Mouse (Mus musculus): ENCODE measurements at regions not wholly inside any gene's neighbourhood (a gene's known extent, or its start where the extent isn't known, plus 50 kb on each side); places are given as distances from the start of the nearest gene placed in this dataset.

- peaks cover 39% of the 10 kb centered on the region for H3K4me1 ChIP-seq
- no peak for ATAC-seq (ENCODE audit: low FRiP score, low read depth)
- WGBS = 72% methylated on average over 4 of the region's 4 CpGs
Measured at GRCm38 (mm10) chr8:26266384-26266783, 147.1 kb downstream of the Gm45692 start.

GRCm38 (mm10) chr8:26267569-26267968 lies 148.2 kb downstream of the Gm45692 start:
- Histone ChIP-seq H3K27ac (replicated peaks) (no peak overlapping the region), H3K9ac (replicated peaks) (no peak overlapping the region), H3K4me1 (peaks cover 41% of the 10 kb centered on the region), H3K4me3 (no peak overlapping the region), H3K9me3 (no peaks in the 10 kb centered on the region), H3K27me3 (no peaks in the 10 kb centered on the region), H3K36me3 (no peaks in the 10 kb centered on the region), H3K4me2 (replicated peaks) (no peak overlapping the region)
- 85% methylated on average over 4 of the region's 4 CpGs for WGBS
- ATAC-seq (ENCODE audit: low FRiP score, low read depth) = no peak

More at GRCm38 (mm10) chr8:26266384-26266783, 147.1 kb downstream of the Gm45692 start:
- Histone ChIP-seq H3K4me3 (no peak overlapping the region), H3K9ac (replicated peaks) (no peak overlapping the region), H3K4me2 (replicated peaks) (no peak overlapping the region), H3K9me3 (no peaks in the 10 kb centered on the region), H3K36me3 (no peaks in the 10 kb centered on the region), H3K27me3 (no peaks in the 10 kb centered on the region), H3K27ac (replicated peaks) (no peak overlapping the region)

- peaks cover 54% of the 10 kb centered on the region for H3K4me1 ChIP-seq
Measured at GRCm38 (mm10) chr8:26268751-26269415, 149.5 kb downstream of the Gm45692 start.

GRCm38 (mm10) chr8:26272110-26272509 lies 152.8 kb downstream of the Gm45692 start:
- H3K9me3 ChIP-seq = no peaks in the 10 kb centered on the region
- no peak overlapping the region for H3K27ac ChIP-seq (replicated peaks)
- peaks cover 12% of the 10 kb centered on the region for H3K27me3 ChIP-seq
- no peak for ATAC-seq (ENCODE audit: low FRiP score, low read depth)
- 47% methylated on average over 4 of the region's 4 CpGs for WGBS
- no peak overlapping the region for H3K4me3 ChIP-seq
- H3K4me2 ChIP-seq (replicated peaks) = no peak overlapping the region
- no peaks in the 10 kb centered on the region for H3K36me3 ChIP-seq
- peaks cover 33% of the 10 kb centered on the region for H3K4me1 ChIP-seq
- no peak overlapping the region for H3K9ac ChIP-seq (replicated peaks)

More at GRCm38 (mm10) chr8:26268751-26269415, 149.5 kb downstream of the Gm45692 start:
- no peak overlapping the region for H3K4me2 ChIP-seq (replicated peaks)
- H3K27ac ChIP-seq (replicated peaks) = 0 out of 2 replicates have a peak overlapping the region, but pooled peaks have one; percentile 25
- no peak overlapping the region for H3K4me3 ChIP-seq
- no peak for ATAC-seq (ENCODE audit: low FRiP score, low read depth)
- H3K27me3 ChIP-seq = peaks cover 5% of the 10 kb centered on the region; the same call in 1 of the 2 replicates
- no peaks in the 10 kb centered on the region for H3K36me3 ChIP-seq
- no peaks in the 10 kb centered on the region for H3K9me3 ChIP-seq
- no peak overlapping the region for H3K9ac ChIP-seq (replicated peaks)
- WGBS = 52% methylated on average over 17 of the region's 17 CpGs

- 0 out of 2 replicates have a peak overlapping the region, but pooled peaks have one; percentile 10 for H3K4me3 ChIP-seq
- WGBS = 34% methylated on average over 21 of the region's 21 CpGs
- ATAC-seq (ENCODE audit: low FRiP score, low read depth) = peak; percentile 56; the same call in 1 of the 2 replicates
- H3K9ac ChIP-seq (replicated peaks) = no peak overlapping the region
- H3K9me3 ChIP-seq = no peaks in the 10 kb centered on the region
- peaks cover 28% of the 10 kb centered on the region for H3K4me1 ChIP-seq
- no peaks in the 10 kb centered on the region for H3K36me3 ChIP-seq
- H3K27me3 ChIP-seq = peaks cover 12% of the 10 kb centered on the region
- H3K4me2 ChIP-seq (replicated peaks) = peak overlapping the region; percentile 41
- H3K27ac ChIP-seq (replicated peaks) = no peak overlapping the region
Measured at GRCm38 (mm10) chr8:26272675-26273414, 153.5 kb downstream of the Gm45692 start.

GRCm38 (mm10) chr8:26273415-26273760 lies 154.1 kb downstream of the Gm45692 start:
- Histone ChIP-seq H3K4me3 (0 out of 2 replicates have a peak overlapping the region, but pooled peaks have one; percentile 10), H3K9me3 (no peaks in the 10 kb centered on the region), H3K27me3 (peaks cover 12% of the 10 kb centered on the region), H3K36me3 (no peaks in the 10 kb centered on the region), H3K4me1 (peaks cover 26% of the 10 kb centered on the region), H3K27ac (replicated peaks) (peak overlapping the region; percentile 46; the same call in 1 of the 2 replicates), H3K4me2 (replicated peaks) (peak overlapping the region; percentile 41), H3K9ac (replicated peaks) (0 out of 2 replicates have a peak overlapping the region, but pooled peaks have one; percentile 15)
- WGBS = 0% methylated on average over 12 of the region's 12 CpGs
- peak; percentile 57 for ATAC-seq (ENCODE audit: low FRiP score, low read depth)

DNA sequence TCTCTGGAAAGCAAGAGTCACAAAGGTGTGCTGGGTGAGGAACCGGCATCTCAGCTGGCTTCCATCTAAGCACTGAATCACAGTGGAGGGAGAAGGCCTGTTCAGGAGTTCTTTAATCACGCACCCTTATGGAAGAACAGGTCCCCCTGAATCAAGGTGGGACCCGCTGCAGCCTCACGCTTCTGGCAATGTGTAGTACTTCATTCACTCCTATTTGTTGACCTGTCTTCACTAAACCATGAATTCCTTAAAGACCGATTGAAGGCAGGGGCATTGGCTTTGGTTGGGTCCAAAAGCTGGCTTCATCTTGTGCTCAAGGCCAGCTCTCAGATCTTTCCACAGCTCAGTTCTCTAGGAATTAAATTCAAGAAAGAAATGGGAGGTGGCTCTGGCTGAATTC lies 154.5 kb downstream of the Gm45692 start:
- Histone ChIP-seq H3K27ac (replicated peaks) (peak overlapping the region; percentile 46; the same call in 1 of the 2 replicates), H3K9me3 (no peaks in the 10 kb centered on the region), H3K4me1 (peaks cover 22% of the 10 kb centered on the region), H3K4me3 (no peak overlapping the region), H3K9ac (replicated peaks) (0 out of 2 replicates have a peak overlapping the region, but pooled peaks have one; percentile 15), H3K4me2 (replicated peaks) (peak overlapping the region; percentile 41), H3K27me3 (peaks cover 12% of the 10 kb centered on the region), H3K36me3 (no peaks in the 10 kb centered on the region)
- no peak for ATAC-seq (ENCODE audit: low FRiP score, low read depth)
- 42% methylated on average over 5 of the region's 5 CpGs for WGBS

- H3K27me3 ChIP-seq = peaks cover 12% of the 10 kb centered on the region
- H3K9ac ChIP-seq (replicated peaks) = no peak overlapping the region
- H3K9me3 ChIP-seq = no peaks in the 10 kb centered on the region
- no peak for ATAC-seq (ENCODE audit: low FRiP score, low read depth)
- H3K36me3 ChIP-seq = no peaks in the 10 kb centered on the region
- H3K27ac ChIP-seq (replicated peaks) = no peak overlapping the region
- no peak overlapping the region for H3K4me3 ChIP-seq
- H3K4me2 ChIP-seq (replicated peaks) = no peak overlapping the region
- 95% methylated on average over 6 of the region's 6 CpGs for WGBS
- H3K4me1 ChIP-seq = peaks cover 17% of the 10 kb centered on the region
Measured at GRCm38 (mm10) chr8:26274481-26274880, 155.1 kb downstream of the Gm45692 start.

DNA sequence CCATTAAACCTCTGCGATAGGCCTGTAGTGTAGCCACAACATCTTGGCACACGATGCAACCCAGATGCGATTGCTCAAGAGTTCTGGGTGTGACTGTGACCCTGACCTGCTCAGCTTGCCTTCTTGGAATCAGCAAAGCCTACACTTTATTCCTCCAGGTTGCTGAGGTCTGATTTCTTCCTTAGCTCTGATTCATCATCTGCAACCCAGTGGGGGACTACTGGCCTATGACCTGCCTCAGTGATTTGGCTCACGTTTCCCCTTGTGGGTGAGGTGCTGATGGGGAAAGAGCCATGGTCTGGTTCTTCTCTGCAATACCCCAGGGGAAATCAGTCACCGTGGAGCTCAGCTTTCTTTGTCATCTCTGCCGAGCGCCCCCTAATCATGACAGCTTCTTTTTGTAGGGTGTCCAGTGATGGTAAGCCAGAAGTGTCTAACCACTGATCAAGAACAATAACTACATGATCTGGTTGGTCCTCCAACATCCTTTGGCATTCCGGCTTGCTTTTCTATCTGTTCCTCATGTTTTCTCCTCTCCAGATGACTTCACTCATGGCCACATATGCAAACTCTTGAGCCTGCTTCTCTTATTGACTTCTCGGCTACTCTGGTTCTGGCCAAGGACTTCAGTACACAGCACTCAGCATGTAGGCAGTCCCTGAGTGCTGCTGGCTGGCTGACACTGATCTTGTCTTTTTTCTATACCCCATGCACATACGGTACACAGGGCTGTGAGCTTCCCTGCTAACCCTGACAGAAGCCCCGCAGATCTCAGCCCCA lies 163.0 kb downstream of the Gm45692 start:
- Histone ChIP-seq H3K4me3 (no peak overlapping the region), H3K9ac (replicated peaks) (no peak overlapping the region), H3K36me3 (no peaks in the 10 kb centered on the region), H3K4me2 (replicated peaks) (no peak overlapping the region), H3K4me1 (no peaks in the 10 kb centered on the region), H3K27me3 (no peaks in the 10 kb centered on the region), H3K27ac (replicated peaks) (no peak overlapping the region), H3K9me3 (no peaks in the 10 kb centered on the region)
- ATAC-seq (ENCODE audit: low FRiP score, low read depth) = no peak
- WGBS = 77% methylated on average over 11 of the region's 11 CpGs

- no peak overlapping the region for H3K4me2 ChIP-seq (replicated peaks)
- 81% methylated on average over 2 of the region's 2 CpGs for WGBS
Measured at GRCm38 (mm10) chr8:26283957-26284356, 164.6 kb downstream of the Gm45692 start.

GRCm38 (mm10) chr8:26287665-26288064 lies 168.3 kb downstream of the Gm45692 start:
- WGBS = 63% methylated on average over 6 of the region's 6 CpGs
- Histone ChIP-seq H3K9ac (replicated peaks) (no peak overlapping the region), H3K27ac (replicated peaks) (no peak overlapping the region), H3K4me1 (no peaks in the 10 kb centered on the region), H3K9me3 (no peaks in the 10 kb centered on the region), H3K27me3 (no peaks in the 10 kb centered on the region), H3K4me2 (replicated peaks) (no peak overlapping the region), H3K36me3 (no peaks in the 10 kb centered on the region), H3K4me3 (no peak overlapping the region)
- ATAC-seq (ENCODE audit: low FRiP score, low read depth) = no peak

More at GRCm38 (mm10) chr8:26283957-26284356, 164.6 kb downstream of the Gm45692 start:
- Histone ChIP-seq H3K4me1 (no peaks in the 10 kb centered on the region), H3K9me3 (no peaks in the 10 kb centered on the region), H3K27ac (replicated peaks) (no peak overlapping the region), H3K36me3 (no peaks in the 10 kb centered on the region), H3K27me3 (no peaks in the 10 kb centered on the region), H3K9ac (replicated peaks) (no peak overlapping the region), H3K4me3 (no peak overlapping the region)
- ATAC-seq (ENCODE audit: low FRiP score, low read depth) = no peak
